Mouse (Mus musculus) T-cell, adult 2 months (primary cell): ENCODE results near the gene Gipc2.
"Not testable (repeated sequence)": the region's sequence is repeated elsewhere in the genome, so short reads cannot be mapped to it uniquely, and the experiment has no call there.

Experiments
- DNase-seq: peaks from one replicate; pipeline ENCODE4 v3.0.0; 2022; ENCODE audit warnings: low spot score

The Gipc2 gene

GRCm38 (mm10) chr3:152155296-152155948 lies 10.6 kb downstream of the Gipc2 start:
- no peak for DNase-seq

DNA sequence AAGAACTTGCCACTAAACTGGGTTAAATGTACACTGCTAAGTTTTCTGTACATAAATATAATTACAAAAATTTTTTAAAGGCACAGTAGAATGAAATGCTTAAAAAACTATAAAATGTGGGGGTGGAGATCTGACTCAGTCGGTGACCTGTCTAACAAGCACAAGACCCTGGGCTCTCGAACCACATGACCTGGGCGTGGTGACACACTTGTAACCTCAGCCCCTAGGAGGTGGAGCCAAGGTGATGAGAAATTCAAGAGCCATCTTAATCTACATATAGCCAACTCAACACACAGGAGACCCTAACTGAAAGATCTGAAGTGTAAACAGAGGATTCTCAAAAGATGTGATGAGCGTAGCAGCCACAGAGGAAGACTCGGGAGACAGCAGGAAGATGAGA lies 11.9 kb downstream of the Gipc2 start:
- no peak for DNase-seq

- no peak for DNase-seq
These were observed 12.9 kb downstream of the Gipc2 start for GRCm38 (mm10) chr3:152153152-152153551.

DNA sequence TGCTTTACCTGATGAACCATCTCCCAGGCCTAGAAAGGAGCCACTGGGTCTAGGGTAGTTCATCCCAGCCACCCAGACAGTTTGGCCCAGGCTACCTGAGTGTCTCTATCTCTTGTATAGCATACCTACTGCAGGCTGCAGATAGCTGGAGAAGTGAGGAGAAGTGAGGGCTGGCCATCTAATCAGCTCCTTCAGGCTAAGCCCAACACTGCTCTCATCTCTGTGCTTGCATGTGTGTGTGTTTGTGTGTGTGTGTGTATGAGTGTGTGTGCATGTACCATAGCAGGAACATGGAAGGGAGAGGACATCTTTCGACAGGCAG lies 13.6 kb downstream of the Gipc2 start:
- DNase-seq: no peak

DNA sequence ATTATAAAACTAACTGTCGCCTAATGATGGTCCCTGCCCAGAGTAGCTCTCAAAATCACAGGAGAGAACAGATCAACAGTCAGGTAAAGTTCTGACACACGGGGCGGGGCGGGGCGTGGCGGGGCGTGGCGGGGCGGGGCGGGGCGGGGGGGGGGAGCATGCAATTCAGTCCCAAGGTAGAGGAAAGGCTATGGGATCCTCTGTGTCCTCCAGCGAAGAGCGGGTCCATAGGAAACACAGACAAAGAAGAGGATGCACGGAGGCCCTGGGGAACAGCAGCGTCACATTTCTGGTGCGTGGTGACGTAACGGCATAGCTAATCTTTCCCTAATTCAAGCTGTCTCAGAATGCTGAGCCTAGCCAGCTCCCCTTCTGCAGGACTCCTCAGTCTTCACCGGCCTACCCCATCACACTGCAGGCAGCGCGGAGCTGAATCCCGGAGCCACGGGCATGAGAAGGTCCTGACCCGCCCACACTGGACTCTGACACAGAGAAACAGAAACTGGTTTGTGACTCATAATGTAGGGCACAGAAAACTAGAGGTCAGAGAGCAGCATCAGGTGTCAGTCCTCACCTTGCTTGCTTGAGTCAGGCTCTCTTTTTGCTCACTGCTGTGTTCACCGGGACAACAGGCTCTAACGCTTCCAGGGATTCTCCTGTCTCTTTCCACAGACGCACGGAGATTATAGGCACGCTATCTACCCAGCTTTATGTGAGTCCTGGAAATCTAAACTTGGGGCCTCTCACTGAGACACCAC lies 14.1 kb downstream of the Gipc2 start:
- no peak for DNase-seq

GRCm38 (mm10) chr3:152149863-152150262 lies 16.2 kb downstream of the Gipc2 start:
- no peak for DNase-seq

DNA sequence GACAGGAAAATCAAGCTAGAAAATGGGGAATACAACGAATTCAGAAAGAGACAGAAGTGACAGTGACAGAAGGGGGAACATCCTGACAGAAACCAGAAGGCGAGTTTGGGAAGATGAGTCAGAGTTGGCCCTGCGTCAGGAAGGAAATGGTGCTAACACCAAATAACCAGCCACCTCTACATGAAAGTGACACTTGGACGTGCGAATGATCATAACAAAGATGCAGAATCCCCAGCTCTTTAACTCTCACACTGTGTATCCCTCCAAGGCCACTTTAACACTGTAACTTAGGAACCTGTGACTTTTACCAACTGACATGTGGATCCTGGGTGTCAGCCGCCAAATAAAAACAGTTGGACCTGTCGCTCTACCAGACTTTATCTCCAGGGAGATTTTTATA lies 16.6 kb downstream of the Gipc2 start:
- no peak for DNase-seq

- DNase-seq: no peak
These were observed 18.8 kb downstream of the Gipc2 start for GRCm38 (mm10) chr3:152147085-152147831.

- no peak for DNase-seq
These were observed 20.8 kb downstream of the Gipc2 start for GRCm38 (mm10) chr3:152145186-152145585.

- DNase-seq: no peak
These were observed 22.9 kb downstream of the Gipc2 start for GRCm38 (mm10) chr3:152142989-152143695.

GRCm38 (mm10) chr3:152142146-152142545 lies 23.9 kb downstream of the Gipc2 start:
- DNase-seq: no peak

- DNase-seq: not testable (repeated sequence)
These were observed 26.7 kb downstream of the Gipc2 start for GRCm38 (mm10) chr3:152139308-152139707.

DNA sequence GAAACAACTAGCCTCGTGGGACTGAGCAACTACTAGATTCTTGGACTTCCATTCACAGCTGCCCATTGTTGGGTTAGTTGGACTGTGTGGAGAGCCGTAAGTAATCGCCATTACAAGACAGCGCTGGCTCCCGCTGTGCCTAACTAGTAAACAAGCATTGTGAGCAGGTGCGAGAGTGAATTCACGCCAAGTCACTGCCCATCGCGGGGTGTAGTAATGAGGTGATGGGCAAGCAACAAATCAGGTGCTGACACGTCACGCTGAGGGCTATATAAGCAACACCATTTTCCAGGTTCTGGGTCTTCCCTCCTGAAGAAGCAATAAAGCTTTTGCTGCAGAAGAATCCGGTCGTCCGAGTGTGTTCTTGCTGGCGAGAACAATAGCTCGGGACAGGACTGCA lies 29.9 kb downstream of the Gipc2 start:
- DNase-seq: not testable (repeated sequence)

DNA sequence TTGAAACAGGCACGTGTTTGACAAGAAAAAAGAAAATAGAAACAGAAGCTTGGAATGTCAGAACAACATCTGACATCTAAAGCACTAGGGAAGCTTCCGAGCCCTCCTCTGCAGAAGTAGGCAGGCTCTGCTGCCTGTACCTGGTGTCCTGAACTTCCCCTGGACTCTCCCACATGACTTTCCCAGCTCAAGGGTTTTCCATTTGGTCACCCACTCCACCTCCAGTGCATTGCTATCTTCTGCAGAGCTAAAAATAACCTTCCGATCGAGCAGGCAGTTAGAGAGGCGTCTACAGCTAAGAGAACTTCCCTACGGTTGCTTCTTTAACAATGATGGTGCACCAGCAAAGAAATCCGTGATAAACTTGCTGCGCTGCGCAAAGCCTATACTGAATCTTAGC lies 32.4 kb downstream of the Gipc2 start:
- no peak for DNase-seq

DNA sequence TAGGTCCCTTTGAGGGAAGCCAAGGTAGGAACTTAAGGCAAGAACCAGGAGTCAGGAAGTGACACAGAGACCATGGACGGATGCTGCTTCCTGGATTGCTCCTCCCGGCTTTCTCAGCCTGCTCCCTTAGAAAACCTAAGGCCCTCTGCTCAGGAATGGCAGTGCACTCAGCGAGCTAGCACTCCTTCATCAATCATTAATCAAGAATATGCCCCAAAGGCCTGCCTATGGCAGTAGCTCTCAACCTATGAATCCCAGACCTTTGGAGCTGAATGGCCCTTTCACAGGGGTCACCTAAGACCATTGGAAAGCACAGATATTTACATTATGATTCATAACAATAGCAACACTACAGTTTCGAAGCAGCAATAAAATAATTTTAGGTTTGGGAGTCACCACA lies 35.1 kb downstream of the Gipc2 start:
- DNase-seq: no peak

- DNase-seq: not testable (repeated sequence)
These were observed 36.6 kb downstream of the Gipc2 start for GRCm38 (mm10) chr3:152129426-152129825.

GRCm38 (mm10) chr3:152128631-152129030 lies 37.4 kb downstream of the Gipc2 start:
- no peak for DNase-seq

DNA sequence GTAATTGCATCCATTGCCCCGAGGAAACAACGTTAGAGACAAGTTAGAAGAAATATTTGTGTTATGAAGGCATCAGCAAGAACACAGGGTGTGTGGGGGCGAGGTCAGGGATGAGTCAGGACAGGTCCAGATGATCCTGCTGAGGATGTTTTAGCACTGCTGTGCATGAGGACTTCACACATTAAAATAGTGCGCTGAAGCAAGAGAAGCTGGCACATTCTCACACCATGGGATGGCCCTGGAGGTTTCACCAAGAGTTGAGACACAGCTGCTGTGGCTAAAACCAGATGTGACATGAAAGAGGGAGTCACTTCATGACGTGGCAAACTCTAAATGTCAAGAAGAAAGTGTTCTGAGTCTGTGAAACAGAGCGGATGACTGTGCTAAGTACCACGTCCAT lies 38.9 kb downstream of the Gipc2 start:
- no peak for DNase-seq

DNA sequence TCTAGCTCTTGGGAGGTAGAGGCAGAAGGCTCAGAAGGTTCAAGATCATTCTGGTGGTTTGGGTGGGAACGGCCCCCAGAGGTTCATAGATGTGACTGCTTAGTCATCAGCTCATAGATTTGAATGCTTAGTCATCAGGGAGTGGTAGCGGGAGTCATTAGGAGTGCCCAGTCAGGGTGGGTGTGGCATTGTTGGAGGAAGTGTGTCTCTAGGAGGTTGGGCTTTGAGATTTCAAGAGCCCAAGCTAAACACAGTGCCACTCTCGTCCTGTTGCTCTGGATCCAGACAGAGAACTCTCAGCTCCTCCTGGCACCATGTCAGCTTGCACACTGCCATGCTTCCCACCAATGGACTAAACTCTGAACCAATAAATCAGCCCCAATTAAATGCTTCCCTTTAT lies 43.3 kb downstream of the Gipc2 start:
- no peak for DNase-seq

GRCm38 (mm10) chr3:152122101-152122500 lies 43.9 kb downstream of the Gipc2 start:
- DNase-seq: peak; percentile 24

- no peak for DNase-seq
These were observed 44.6 kb downstream of the Gipc2 start for GRCm38 (mm10) chr3:152121169-152122009.

DNA sequence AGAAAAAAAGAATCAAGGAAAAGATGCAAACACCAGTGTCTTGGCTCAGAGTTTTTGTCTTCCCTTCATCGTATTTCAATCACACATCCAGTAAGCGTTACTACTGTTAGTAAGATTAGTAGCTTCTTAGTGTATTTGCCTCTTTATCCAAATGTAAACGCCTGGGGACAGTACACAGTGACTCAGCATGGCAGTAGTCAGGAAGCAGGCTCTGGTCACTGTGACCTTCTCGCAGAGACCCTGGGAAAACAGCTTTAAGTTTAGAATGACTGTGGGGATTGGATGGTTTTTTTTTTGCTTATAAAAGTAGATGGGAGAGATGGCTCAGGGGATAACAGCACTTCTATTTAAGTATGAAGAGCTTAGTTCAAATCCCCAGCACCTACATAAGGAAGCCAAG lies 46.0 kb downstream of the Gipc2 start:
- DNase-seq: no peak
